Mouse (Mus musculus): ENCODE results near the gene B3gnt6. TPM values are rescaled to one million over a fixed set of nuclear protein-coding genes. Genes with fewer than 3 reads are reported as not detected.

Gene B3gnt6
- total and polyA plus RNA-seq, 2 experiments from 2014 or later = 0.19 to 0.63 TPM

DNA sequence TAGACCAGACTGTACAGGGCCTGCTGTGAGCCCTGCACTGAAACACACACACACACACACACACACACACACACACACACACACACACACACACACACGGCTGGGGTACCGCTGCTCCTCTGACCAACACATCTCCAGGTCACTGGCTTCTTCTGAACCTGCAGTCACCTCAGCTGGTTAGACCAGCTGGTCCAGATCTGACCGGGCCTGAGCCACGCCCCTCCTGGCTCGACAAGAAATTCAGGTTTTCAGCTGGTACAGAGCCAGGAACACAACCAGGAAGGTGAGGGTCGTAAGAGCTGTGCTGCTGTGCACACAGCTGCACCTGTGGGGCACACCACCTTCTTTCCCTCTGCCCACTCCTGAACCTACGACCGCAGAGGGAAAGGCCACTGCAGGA, 40.8 kb downstream of the B3gnt6 start:
- Histone ChIP-seq H3K4me1 (ENCODE audit: insufficient read depth) (no peaks in the 10 kb centered on the region), H3K4me2 (ENCODE audit: low read depth) (no peak overlapping the region), H3K27me3 (ENCODE audit: insufficient read depth, low read length) (no peaks in the 10 kb centered on the region), H3K9me3 (ENCODE audit: low read length) (no peaks in the 10 kb centered on the region), H3K9ac (no peak overlapping the region), H3K27ac (ENCODE audit: low read depth, low read length) (no peak overlapping the region), H3K4me3 (ENCODE audit: low read depth, low read length) (no peak overlapping the region), H3K36me3 (ENCODE audit: insufficient read depth) (peaks cover 18% of the 10 kb centered on the region)
- ATAC-seq = no peak
- no peak for TF ChIP-seq CTCF (IDR thresholded peaks at IDR 0.05; ENCODE audit: low read depth)
- DNase-seq = no peak
- 63% methylated on average over 8 of the region's 8 CpGs for WGBS

DNA sequence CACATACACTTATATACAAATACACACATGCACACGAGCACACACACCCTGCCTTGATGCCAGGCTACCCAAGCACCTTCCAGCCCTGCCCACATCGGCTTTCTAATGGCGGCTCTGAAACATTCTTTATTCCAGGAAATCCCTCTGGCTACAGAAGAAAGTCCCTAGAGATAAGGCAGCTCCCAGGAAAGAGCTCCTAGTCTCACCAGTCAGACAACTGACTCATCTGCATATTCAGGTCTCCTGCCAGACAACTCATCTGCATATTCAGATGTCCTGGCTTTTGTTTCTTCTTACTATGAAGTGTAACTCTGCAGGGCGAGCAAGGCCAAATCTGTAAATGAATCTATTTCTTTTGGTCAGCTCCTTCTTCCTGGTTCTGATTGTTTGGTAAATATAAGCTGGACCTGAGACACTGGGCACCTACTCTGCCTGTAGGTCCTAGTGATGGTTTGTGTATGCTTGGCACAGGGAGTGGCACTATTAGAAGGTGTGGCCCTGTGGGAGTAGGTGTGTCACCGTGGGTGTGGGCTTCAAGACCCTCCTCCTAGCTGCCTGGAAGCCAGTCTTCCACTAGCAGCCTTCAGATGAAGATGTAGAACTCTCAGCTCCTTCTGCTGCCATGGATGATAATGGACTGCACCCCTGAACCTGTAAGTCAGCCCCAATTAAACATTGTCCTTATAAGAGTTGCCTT, 41.5 kb downstream of the B3gnt6 start:
- no peak for TF ChIP-seq CTCF (IDR thresholded peaks at IDR 0.05; ENCODE audit: low read depth)
- WGBS = 50% methylated on average over 5 of the region's 5 CpGs
- H3K27me3 ChIP-seq (ENCODE audit: insufficient read depth, low read length) = no peaks in the 10 kb centered on the region
- peaks cover 18% of the 10 kb centered on the region for H3K36me3 ChIP-seq (ENCODE audit: insufficient read depth)
- ATAC-seq (no peak; the same call in 1 of the 2 replicates), DNase-seq (no peak)
- no peaks in the 10 kb centered on the region for H3K4me1 ChIP-seq (ENCODE audit: insufficient read depth)
- H3K4me3 ChIP-seq (ENCODE audit: low read depth, low read length) = no peak overlapping the region
- H3K9me3 ChIP-seq (ENCODE audit: low read length) = no peaks in the 10 kb centered on the region
- H3K4me2 ChIP-seq (ENCODE audit: low read depth) = no peak overlapping the region
- no peak overlapping the region for H3K9ac ChIP-seq
- no peak overlapping the region for H3K27ac ChIP-seq (ENCODE audit: low read depth, low read length)

DNA sequence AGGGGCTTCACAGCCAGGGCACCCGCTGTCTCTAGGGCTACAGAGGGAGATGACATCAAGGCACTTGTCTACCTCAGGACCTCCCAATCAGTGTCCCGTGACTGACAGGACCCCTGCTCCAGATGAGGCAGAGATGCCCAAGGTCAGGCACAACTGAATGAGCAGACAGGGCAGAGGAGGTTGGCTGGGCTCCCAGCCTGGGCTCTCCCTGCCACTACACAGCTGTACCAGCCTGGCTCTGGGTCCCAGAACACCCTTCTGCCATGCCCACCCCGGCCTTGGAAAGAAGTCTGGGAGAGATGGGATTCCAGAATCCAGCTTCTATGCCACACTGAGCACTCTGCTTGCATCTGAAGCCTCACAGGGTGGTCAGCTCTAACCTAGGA, 43.0 kb downstream of the B3gnt6 start:
- Histone ChIP-seq H3K4me1 (ENCODE audit: insufficient read depth) (no peaks in the 10 kb centered on the region), H3K27ac (ENCODE audit: low read depth, low read length) (no peak overlapping the region), H3K9me3 (ENCODE audit: low read length) (no peaks in the 10 kb centered on the region), H3K36me3 (ENCODE audit: insufficient read depth) (peaks cover 18% of the 10 kb centered on the region), H3K4me2 (ENCODE audit: low read depth) (no peak overlapping the region), H3K9ac (no peak overlapping the region), H3K4me3 (ENCODE audit: low read depth, low read length) (no peak overlapping the region), H3K27me3 (ENCODE audit: insufficient read depth, low read length) (no peaks in the 10 kb centered on the region)
- peak; percentile 16; the same call in 1 of the 2 replicates for ATAC-seq
- TF ChIP-seq CTCF (IDR thresholded peaks at IDR 0.05; ENCODE audit: low read depth) = no peak
- 44% methylated on average over 3 of the region's 3 CpGs for WGBS
- no peak for DNase-seq

DNA sequence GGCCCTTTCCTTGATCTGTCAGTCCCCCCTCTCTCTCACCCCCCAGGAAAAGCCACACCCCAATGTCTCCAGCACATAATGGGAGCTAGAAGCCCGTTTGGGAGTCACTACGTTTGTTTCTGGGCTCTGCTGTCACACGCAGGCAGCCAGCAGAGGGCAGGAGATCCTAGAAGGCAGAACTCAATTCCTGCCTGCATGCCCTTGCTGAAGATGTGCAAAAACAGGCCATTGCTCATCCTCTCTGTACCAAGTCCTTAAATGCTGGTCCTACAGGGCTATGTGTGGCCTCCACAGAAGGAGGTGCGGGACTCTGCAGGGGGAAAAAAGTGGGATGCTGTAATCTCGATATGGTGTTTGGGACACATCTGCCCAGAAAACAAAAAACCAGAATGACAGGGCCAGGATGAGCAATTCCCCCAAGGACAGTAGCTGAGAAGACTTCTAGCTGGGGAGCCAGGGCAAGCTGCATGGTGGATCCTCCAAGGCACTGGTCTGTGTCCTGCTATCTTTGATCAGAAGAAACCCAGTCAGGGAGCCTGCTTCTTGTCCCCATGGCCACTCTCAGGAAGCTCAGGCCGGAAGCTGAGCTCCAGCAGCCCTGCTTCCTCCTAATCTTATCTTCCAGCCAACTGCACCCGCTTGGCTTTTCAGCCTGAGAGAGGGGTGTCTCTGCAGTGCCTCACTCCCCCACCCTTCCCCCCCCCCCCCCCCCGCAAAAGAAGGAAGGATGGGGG, 43.6 kb downstream of the B3gnt6 start:
- H3K9me3 ChIP-seq (ENCODE audit: low read length) = no peaks in the 10 kb centered on the region
- no peaks in the 10 kb centered on the region for H3K4me1 ChIP-seq (ENCODE audit: insufficient read depth)
- H3K36me3 ChIP-seq (ENCODE audit: insufficient read depth) = peaks cover 13% of the 10 kb centered on the region
- H3K27ac ChIP-seq (ENCODE audit: low read depth, low read length) = no peak overlapping the region
- no peak overlapping the region for H3K9ac ChIP-seq
- H3K4me3 ChIP-seq (ENCODE audit: low read depth, low read length) = no peak overlapping the region
- peak; percentile 92 for TF ChIP-seq CTCF (IDR thresholded peaks at IDR 0.05; ENCODE audit: low read depth)
- H3K4me2 ChIP-seq (ENCODE audit: low read depth) = no peak overlapping the region
- WGBS = 23% methylated on average over 7 of the region's 8 CpGs
- ATAC-seq (peak; percentile 80), DNase-seq (peak; percentile 81)
- H3K27me3 ChIP-seq (ENCODE audit: insufficient read depth, low read length) = no peaks in the 10 kb centered on the region

DNA sequence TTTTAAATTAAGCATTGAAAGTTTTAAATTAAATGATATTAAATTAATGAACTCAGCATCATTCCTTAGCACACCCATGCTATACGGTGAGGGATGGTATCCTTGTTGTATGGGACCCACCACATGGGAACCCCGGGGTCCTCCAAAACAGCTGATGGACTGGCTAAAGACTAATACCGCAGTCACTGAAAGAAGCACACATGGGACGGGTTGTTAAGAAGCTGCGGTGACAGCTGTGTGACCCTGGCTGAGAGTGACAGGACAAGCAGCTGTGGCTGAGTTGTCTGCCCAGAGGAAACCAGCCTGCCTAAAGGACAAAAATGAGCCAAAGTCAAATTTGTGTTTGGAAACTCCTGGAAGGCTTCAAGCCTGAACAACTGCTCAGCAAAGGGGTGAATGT, 45.4 kb downstream of the B3gnt6 start:
- 85% methylated on average over 5 of the region's 5 CpGs for whole genome bisulfite sequencing

DNA sequence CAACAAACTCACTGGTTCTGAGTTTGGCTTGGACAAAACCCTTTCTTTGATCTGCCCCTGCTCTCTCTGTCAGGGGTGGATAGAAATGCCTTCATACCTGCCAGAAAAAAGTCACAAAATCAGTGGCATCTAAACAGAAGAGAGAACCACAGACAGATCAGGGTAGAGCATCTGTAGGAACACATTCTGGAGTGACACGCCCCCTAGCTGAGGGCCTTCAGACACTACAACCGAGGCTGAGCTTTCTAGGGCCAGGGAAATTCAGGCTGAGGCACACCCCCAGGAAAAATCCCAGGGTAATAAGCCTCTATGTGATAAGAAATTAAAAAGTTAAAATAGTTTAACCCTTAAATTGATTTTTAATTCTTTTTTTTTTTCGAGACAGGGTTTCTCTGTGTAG, 45.9 kb downstream of the B3gnt6 start:
- Histone ChIP-seq H3K4me1 (ENCODE audit: insufficient read depth) (no peaks in the 10 kb centered on the region), H3K4me3 (ENCODE audit: low read depth, low read length) (no peak overlapping the region), H3K9ac (no peak overlapping the region), H3K27me3 (ENCODE audit: insufficient read depth, low read length) (no peaks in the 10 kb centered on the region), H3K36me3 (ENCODE audit: insufficient read depth) (peaks cover 7% of the 10 kb centered on the region; the same call in 1 of the 2 replicates), H3K27ac (ENCODE audit: low read depth, low read length) (no peak overlapping the region), H3K4me2 (ENCODE audit: low read depth) (no peak overlapping the region), H3K9me3 (ENCODE audit: low read length) (no peaks in the 10 kb centered on the region)
- TF ChIP-seq CTCF (IDR thresholded peaks at IDR 0.05; ENCODE audit: low read depth) = peak; percentile 43; the same call in 1 of the 2 replicates
- WGBS = 48% methylated on average over 3 of the region's 3 CpGs
- ATAC-seq = no peak
- no peak for DNase-seq

More for the DNA sequence above, 45.4 kb downstream of the B3gnt6 start:
- Histone ChIP-seq H3K27me3 (ENCODE audit: insufficient read depth, low read length) (no peaks in the 10 kb centered on the region), H3K27ac (ENCODE audit: low read depth, low read length) (no peak overlapping the region), H3K4me2 (ENCODE audit: low read depth) (no peak overlapping the region), H3K4me3 (ENCODE audit: low read depth, low read length) (no peak overlapping the region), H3K9ac (no peak overlapping the region), H3K4me1 (ENCODE audit: insufficient read depth) (no peaks in the 10 kb centered on the region), H3K9me3 (ENCODE audit: low read length) (no peaks in the 10 kb centered on the region), H3K36me3 (ENCODE audit: insufficient read depth) (peaks cover 7% of the 10 kb centered on the region; the same call in 1 of the 2 replicates)
- ATAC-seq = no peak
- no peak for DNase-seq
- no peak for TF ChIP-seq CTCF (IDR thresholded peaks at IDR 0.05; ENCODE audit: low read depth)

DNA sequence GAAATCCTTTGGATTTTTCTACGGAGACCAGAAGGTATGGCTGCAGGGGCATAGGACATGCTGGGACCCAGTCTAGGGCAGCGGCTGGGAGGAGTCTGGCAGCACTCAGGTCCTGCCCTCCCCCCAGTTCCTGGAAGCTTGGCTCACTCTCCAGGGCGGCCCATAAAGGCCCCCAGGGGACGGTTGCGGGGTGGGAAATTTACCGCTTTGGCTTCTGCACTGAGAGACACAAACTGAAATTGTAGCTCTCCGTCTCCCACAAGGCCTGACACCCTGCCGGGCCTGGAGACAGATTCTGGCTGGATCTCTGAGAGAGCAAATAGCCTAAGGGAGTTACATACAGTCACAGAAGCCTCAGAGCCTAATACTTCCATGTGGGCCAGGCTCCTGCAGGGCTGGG, 46.9 kb downstream of the B3gnt6 start:
- no peak overlapping the region for H3K4me2 ChIP-seq (ENCODE audit: low read depth)
- H3K4me3 ChIP-seq (ENCODE audit: low read depth, low read length) = no peak overlapping the region
- H3K36me3 ChIP-seq (ENCODE audit: insufficient read depth) = peaks cover 7% of the 10 kb centered on the region; the same call in 1 of the 2 replicates
- no peaks in the 10 kb centered on the region for H3K27me3 ChIP-seq (ENCODE audit: insufficient read depth, low read length)
- DNase-seq (no peak), ATAC-seq (no peak)
- no peak for TF ChIP-seq CTCF (IDR thresholded peaks at IDR 0.05; ENCODE audit: low read depth)
- no peaks in the 10 kb centered on the region for H3K9me3 ChIP-seq (ENCODE audit: low read length)
- H3K9ac ChIP-seq = no peak overlapping the region
- WGBS = 60% methylated on average over 8 of the region's 8 CpGs
- no peaks in the 10 kb centered on the region for H3K4me1 ChIP-seq (ENCODE audit: insufficient read depth)
- H3K27ac ChIP-seq (ENCODE audit: low read depth, low read length) = no peak overlapping the region
